Mouse (Mus musculus) heart, postnatal 10 days (tissue): Measurements from ENCODE around the gene Pcsk2. TPM values are rescaled to one million over a fixed set of nuclear protein-coding genes. Genes with fewer than 3 reads are reported as not detected.

Source experiments
- DNase-seq, 2 experiments: peaks; one replicate each; pipeline ENCODE4 v3.0.0; 2021
- intact Hi-C: fragments of 180-260 bp; cut with DNase I; formaldehyde crosslinking; loops from one replicate; pipeline ENCODE4 v1.15.1; 2025
- total RNA-seq, 2 experiments: library from RNA; stranded (reverse); gene quantifications; 2 replicates each; pipeline ENCODE4 v1.2.3; 2021

Pcsk2 gene
- total RNA-seq, result not detected

GRCm38 (mm10) chr2:143545758-143546246, at the start of gene Pcsk2:
Gene Pcsk2, plus strand, starts transcription at chr2:143546156.
- intact Hi-C loops, result no loop called here
- peak; percentile 9 to 12 for DNase-seq

- no peak for DNase-seq
- intact Hi-C loops, result no loop called here
Measured at GRCm38 (mm10) chr2:143500845-143501244, 45.1 kb upstream of the Pcsk2 start.

GRCm38 (mm10) chr2:143501760-143502159, 44.2 kb upstream of the Pcsk2 start:
- intact Hi-C loops, result no loop called here
- DNase-seq, result no peak

GRCm38 (mm10) chr2:143502203-143502602, 43.8 kb upstream of the Pcsk2 start:
- DNase-seq, result no peak

GRCm38 (mm10) chr2:143536485-143536884, 9.5 kb upstream of the Pcsk2 start:
- intact Hi-C loops, result no loop called here
- DNase-seq, result peak; percentile 45 to 48

More at GRCm38 (mm10) chr2:143502203-143502602, 43.8 kb upstream of the Pcsk2 start:
- intact Hi-C loops, result no loop called here

- intact Hi-C loops, result no loop called here
- DNase-seq, result no peak
Measured at GRCm38 (mm10) chr2:143545299-143545751, 631 bp upstream of the Pcsk2 start.

DNA sequence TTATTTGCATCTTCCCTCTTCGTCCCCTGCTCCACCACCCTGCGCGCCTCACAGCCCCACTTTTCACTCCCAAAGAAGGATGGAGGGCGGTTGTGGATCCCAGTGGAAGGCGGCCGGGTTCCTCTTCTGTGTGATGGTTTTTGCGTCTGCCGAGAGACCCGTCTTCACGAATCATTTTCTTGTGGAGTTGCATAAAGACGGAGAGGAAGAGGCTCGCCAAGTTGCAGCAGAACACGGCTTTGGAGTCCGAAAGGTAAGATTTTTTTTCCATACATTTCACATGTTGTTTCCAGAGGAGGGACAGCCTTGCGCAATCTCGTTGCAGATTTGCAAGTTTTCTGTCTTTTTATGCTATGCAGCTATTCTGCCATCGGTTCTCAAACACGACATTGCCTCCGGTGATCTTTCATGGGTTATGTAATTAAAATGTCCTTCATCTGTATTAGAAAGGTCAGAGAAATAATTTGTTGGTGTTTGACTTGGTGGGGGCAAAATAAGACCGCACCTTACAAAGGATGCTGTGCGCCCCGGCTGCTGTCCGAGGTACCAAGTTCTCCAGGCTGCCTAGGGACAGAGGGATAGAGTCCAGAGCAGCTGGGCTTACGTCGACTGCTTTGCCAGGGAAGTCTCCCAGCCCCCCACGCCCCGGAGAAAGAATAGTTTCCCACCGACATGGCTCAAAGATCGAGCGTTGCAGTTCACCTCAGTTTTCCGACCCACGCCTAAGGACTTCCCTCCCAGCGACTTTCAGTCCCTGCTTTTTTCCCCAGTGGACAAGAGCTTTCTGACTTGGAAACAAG, 656 bp downstream of the Pcsk2 start:
- DNase-seq, result peak in 1 of 2 experiments; percentile 9
- intact Hi-C loops, result no loop called here

DNA sequence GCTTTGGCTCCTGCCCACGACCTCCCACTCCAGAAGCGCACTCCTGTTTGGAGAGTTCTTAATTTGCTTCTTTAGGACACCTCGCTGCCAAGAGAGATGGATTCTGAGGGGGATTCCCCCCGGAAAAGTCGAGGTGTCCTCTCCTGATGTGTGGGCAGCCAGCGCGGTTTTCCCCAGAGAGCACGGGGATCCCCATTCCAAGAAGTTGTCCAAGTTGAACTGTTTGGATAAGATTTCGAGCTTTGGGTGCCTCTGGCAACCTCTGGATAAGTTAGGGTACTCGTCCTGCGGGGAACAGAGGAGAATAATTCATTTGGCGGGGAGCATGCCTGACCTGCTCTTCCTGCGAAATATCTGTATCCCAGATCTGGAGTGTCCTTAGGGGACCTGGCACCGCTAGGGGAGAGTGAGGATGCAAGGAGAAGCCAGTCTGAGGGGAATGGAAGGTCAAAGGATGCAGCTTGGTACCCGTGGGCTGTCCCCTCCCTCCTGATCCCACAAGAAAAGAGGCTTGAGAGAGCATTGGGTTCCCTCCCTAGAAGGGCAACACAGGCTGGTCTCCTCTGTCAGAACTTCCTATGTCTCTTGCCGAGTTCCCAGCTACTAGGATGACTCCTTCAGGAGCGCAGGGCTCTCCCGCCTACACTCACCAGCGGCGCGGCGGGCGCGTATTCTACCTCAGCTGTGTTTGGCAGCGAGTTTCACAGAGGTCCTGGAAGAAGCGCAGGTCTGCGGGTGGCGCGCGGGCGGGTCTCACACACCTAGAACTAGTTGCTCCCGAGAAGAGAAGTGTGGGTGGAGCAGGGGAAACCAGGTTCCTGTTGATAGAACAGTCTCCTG, 1.5 kb downstream of the Pcsk2 start:
- intact Hi-C loops, result no loop called here
- no peak for DNase-seq

GRCm38 (mm10) chr2:143560384-143560783, 14.4 kb downstream of the Pcsk2 start:
- no peak for DNase-seq
- intact Hi-C loops, result no loop called here

GRCm38 (mm10) chr2:143565062-143565461, 19.1 kb downstream of the Pcsk2 start:
- no peak for DNase-seq
- intact Hi-C loops, result no loop called here

DNA sequence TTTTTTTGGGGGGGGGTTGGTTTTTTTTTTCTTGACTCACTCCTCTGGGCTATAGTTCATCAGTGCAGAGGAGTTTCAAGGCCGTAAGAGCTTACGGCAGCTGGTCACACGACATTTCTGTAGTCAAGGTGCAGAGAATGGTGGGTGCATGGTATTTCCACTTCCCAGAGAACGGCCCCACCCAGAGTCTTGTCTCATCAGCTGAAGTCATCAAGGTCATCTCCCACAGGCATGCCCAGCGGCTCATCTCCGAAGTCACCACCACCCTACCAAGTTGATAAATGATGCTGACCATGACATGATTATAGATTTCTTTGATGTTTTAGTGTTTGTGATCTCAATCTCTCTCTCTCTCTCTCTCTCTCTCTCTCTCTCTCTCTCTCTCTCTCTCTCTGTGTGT, 20.0 kb downstream of the Pcsk2 start:
- DNase-seq, result no peak
- intact Hi-C loops, result no loop called here

- intact Hi-C loops, result no loop called here
- DNase-seq, result no peak
Measured at GRCm38 (mm10) chr2:143585341-143585740, 39.4 kb downstream of the Pcsk2 start.

DNA sequence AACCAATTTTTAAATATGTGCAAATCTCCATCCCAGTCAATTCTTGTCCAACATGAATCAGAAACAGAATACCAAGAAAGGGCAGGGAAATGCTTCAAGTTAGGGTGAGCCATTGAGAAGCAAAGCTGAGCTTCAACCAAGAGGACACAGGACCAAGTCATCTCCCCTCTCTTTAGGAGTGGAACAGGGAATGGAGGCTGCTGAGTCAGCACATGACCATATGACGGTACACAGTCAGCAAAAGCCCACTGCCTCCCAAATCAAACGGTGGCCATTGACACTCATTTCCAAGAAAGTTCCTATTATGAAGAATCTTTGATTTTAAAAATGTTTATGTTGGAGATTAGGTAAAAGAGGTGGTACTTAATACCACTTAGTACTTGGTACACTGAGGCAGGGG, 44.4 kb downstream of the Pcsk2 start:
- no peak for DNase-seq
- intact Hi-C loops, result no loop called here

GRCm38 (mm10) chr2:143603071-143603470, 57.1 kb downstream of the Pcsk2 start:
- no peak for DNase-seq
- intact Hi-C loops, result no loop called here

- intact Hi-C loops, result no loop called here
- DNase-seq, result no peak
Measured at GRCm38 (mm10) chr2:143603871-143604512, 58.0 kb downstream of the Pcsk2 start.

DNA sequence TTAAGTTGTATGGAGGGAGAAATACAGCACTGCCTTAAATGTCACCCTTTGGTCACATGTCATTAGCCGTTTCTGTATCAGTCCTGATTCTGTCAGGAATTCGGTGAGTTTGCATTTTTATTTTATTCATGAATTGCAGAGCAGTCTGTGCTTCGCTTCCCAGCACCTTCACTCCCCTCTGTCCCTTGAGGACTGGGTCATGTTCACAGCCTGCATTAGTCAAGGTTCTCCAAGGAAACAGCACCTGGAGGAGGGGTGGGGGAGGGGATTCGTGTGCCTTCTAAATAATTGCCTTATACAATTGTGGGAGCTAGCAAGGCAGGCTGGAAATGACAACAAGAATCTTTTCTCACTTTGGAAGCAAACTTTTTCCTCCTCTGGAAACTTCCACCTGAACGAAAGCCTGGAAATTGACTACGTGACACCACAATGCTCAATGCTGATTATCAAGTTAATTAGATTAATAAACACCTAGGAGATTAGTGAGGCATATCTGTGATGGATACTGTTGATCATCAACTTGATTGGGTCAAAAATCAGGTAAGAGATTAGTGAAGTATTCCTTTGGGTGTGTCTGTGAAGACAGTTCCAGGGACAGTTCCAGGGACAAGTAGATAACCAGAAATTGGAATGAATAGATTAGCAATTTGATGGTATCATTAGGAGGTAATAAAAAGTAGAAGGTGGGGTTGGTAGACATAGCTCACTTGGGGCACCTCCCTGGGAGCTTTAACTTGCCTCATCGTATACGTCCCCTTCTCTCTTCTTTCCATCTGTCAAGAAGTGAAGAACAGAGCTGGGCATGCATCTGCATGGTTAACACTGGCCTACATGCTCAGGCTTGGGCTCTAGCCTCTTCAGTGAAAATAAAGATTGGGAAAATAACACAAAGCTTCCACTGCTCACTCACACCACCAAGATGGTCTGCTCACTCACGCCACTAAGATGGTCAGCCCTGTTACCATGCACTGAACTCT, 64.7 kb downstream of the Pcsk2 start:
- no peak for DNase-seq
- intact Hi-C loops, result no loop called here

- intact Hi-C loops, result no loop called here
- no peak for DNase-seq
Measured at GRCm38 (mm10) chr2:143613466-143613865, 67.5 kb downstream of the Pcsk2 start.

DNA sequence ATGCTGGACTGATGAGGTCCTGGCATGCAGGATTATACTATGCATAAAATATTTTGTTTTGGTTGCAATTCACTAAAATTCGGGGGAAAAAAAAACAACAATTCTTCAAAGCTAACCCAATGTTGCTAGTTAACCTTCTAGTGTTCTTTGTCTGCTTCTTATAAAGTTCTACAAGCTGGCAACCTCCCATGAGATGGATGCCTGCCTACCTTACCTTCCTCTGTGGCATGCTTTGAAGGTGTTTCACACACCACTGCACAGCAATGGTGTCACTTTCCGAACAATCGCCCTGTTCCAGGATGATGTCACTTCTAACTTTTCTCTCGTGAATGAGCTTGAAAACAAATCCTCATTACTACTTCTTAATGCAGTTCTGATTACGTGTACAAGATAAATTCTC, 68.8 kb downstream of the Pcsk2 start:
- intact Hi-C loops, result no loop called here
- no peak for DNase-seq

- DNase-seq, result no peak
- intact Hi-C loops, result no loop called here
Measured at GRCm38 (mm10) chr2:143620916-143621315, 75.0 kb downstream of the Pcsk2 start.

GRCm38 (mm10) chr2:143623916-143624315, 78.0 kb downstream of the Pcsk2 start:
- intact Hi-C loops, result no loop called here
- no peak for DNase-seq
